Mouse (Mus musculus): ENCODE results near the gene Olfr190.
"Not testable (repeated sequence)": the region's sequence is repeated elsewhere in the genome, so short reads cannot be mapped to it uniquely, and the experiment has no call there.

DNA sequence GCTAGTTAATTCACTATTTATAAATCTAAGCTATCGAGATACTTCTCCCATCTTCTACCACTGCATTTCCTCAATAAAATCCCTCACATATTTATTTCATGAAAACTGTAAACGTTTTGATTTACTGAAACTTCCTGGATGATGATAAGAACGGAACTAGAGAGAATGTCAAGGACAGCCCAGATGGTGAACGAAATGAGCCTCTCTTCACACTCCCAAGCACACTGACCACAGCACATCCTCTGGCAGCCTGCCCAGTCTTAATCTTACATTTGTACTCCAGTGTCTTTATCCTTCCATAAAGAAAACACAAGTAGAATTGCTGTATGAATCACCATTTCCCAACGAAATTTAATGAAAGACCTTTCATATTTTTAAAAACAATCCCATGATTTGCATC lies 30.7 kb upstream of the Olfr190 start:
- TF ChIP-seq CTCF (conservative IDR thresholded peaks at IDR 0.05; ENCODE audit: insufficient read depth, insufficient read length, low read depth, low read length); POLR2A (IDR thresholded peaks at IDR 0.05; ENCODE audit: low read depth, low read length): not testable (repeated sequence)

All from kidney, adult 2 months (tissue).